Mouse (Mus musculus): Measurements from ENCODE around the gene Adck2. TPM values are rescaled to one million over a fixed set of nuclear protein-coding genes. Genes with fewer than 3 reads are reported as not detected.

Gene Adck2
- total and polyA plus RNA-seq, 3 experiments, result 4.8 to 17.7 (median 16.5) TPM

- H3K36me3 ChIP-seq (replicated peaks in 1 of 2; ENCODE audit: control insufficient read depth in 1 of 2, insufficient read depth in 1 of 2, low read length in 1 of 2), result peaks cover 11 to 52% of the 10 kb centered on the region in 2 experiments
- dilution Hi-C loops (cut with MboI; ENCODE audit: extremely low pct_ligation_motif_present, extremely low pct_unique_long_range_greater_than_20kb, low sequenced_read_pairs), result no loop called here
- H3K4me2 ChIP-seq (ENCODE audit: insufficient read depth, low read depth, poor library complexity, severe bottlenecking), result no peak overlapping the region
- H3K79me2 ChIP-seq (replicated peaks; ENCODE audit: control insufficient read depth, extremely low read depth, insufficient read depth, poor library complexity, severe bottlenecking), result no peaks in the 10 kb centered on the region
- no peak for TF ChIP-seq POLR2AphosphoS2 (IDR thresholded peaks at IDR 0.05; ENCODE audit: low read depth, low read length)
- no peak for TF ChIP-seq PAX5 (IDR thresholded peaks at IDR 0.05; ENCODE audit: low read length)
- no peak for TF ChIP-seq ETS1 (conservative IDR thresholded peaks at IDR 0.05; ENCODE audit: low read depth, low read length)
- TF ChIP-seq E2F4 (IDR thresholded peaks at IDR 0.05; ENCODE audit: insufficient replicate concordance, low read depth, low read length), result no peak
- no peak for TF ChIP-seq JUND (conservative IDR thresholded peaks at IDR 0.05; ENCODE audit: low read depth, low read length)
- TF ChIP-seq ZC3H11A (IDR thresholded peaks at IDR 0.05; ENCODE audit: low read depth, low read length), result no peak
- no peak for TF ChIP-seq HCFC1 (IDR thresholded peaks at IDR 0.05; ENCODE audit: low read depth, low read length)
- TF ChIP-seq BHLHE40 (IDR thresholded peaks at IDR 0.05; ENCODE audit: low read depth, low read length), result no peak
- TF ChIP-seq CHD2 (IDR thresholded peaks at IDR 0.05; ENCODE audit: low read length), result no peak
- TF ChIP-seq SMC3 (IDR thresholded peaks at IDR 0.05; ENCODE audit: low read depth, low read length), result no peak
- TF ChIP-seq TCF12 (IDR thresholded peaks at IDR 0.05; ENCODE audit: low read depth, low read length), result no peak
- TF ChIP-seq MEF2A (IDR thresholded peaks at IDR 0.05; ENCODE audit: borderline replicate concordance, low read depth, low read length), result no peak
- no peak for TF ChIP-seq EP300 (IDR thresholded peaks at IDR 0.05; ENCODE audit: low read length)
- no peak for TF ChIP-seq MYC (IDR thresholded peaks at IDR 0.05; ENCODE audit: low read depth, low read length)
- no peak for TF ChIP-seq MAZ (IDR thresholded peaks at IDR 0.05; ENCODE audit: low read depth, low read length)
- no peak for TF ChIP-seq GABPA (IDR thresholded peaks at IDR 0.05; ENCODE audit: insufficient replicate concordance, low read depth, low read length)
- no peak for TF ChIP-seq TBP (conservative IDR thresholded peaks at IDR 0.05; ENCODE audit: low read depth, low read length)
- in situ Hi-C loops (cut with MboI; ENCODE audit: low pct_ligation_motif_present, low pct_unique_long_range_greater_than_20kb, low sequenced_read_pairs), result no loop called here
- H3K4me3 ChIP-seq (replicated peaks in 1 of 3; ENCODE audit: low read depth in 2 of 3, low read length in 2 of 3, poor library complexity in 1 of 3), result no peak overlapping the region
- H3K9me3 ChIP-seq (replicated peaks; ENCODE audit: low read length), result no peaks in the 10 kb centered on the region
- H3K27ac ChIP-seq (ENCODE audit: insufficient read depth, low read depth), result no peak overlapping the region
- H3K27me3 ChIP-seq (replicated peaks), result no peaks in the 10 kb centered on the region
- no peak for DNase-seq (ENCODE audit: extremely low read depth)
- H3K4me1 ChIP-seq (ENCODE audit: control insufficient read depth in 1 of 2, insufficient read depth in 2 of 2), result peaks cover 5 to 45% of the 10 kb centered on the region in 2 experiments
- no peak overlapping the region for H3K9ac ChIP-seq (ENCODE audit: insufficient read depth, low read depth)
These were observed 30.8 kb upstream of the Adck2 start for GRCm38 (mm10) chr6:39542631-39543597.

- no peaks in the 10 kb centered on the region for H3K9me3 ChIP-seq (replicated peaks; ENCODE audit: low read length)
- H3K27ac ChIP-seq (ENCODE audit: insufficient read depth, low read depth), result no peak overlapping the region
- no peak for TF ChIP-seq RCOR1 (conservative IDR thresholded peaks at IDR 0.05; ENCODE audit: low read depth, low read length)
- peaks cover 5 to 36% of the 10 kb centered on the region in 2 experiments for H3K4me1 ChIP-seq (ENCODE audit: control insufficient read depth in 1 of 2, insufficient read depth in 2 of 2)
- peaks cover 7 to 43% of the 10 kb centered on the region in 2 experiments for H3K36me3 ChIP-seq (replicated peaks in 1 of 2; ENCODE audit: control insufficient read depth in 1 of 2, insufficient read depth in 1 of 2, low read length in 1 of 2)
- no peaks in the 10 kb centered on the region for H3K27me3 ChIP-seq (replicated peaks)
- DNase-seq (ENCODE audit: extremely low read depth), result no peak
- dilution Hi-C loops (cut with MboI; ENCODE audit: extremely low pct_ligation_motif_present, extremely low pct_unique_long_range_greater_than_20kb, low sequenced_read_pairs), result no loop called here
- no peak overlapping the region for H3K9ac ChIP-seq (ENCODE audit: insufficient read depth, low read depth)
- no peak overlapping the region for H3K4me3 ChIP-seq (replicated peaks in 1 of 3; ENCODE audit: low read depth in 2 of 3, low read length in 2 of 3, poor library complexity in 1 of 3)
- H3K79me2 ChIP-seq (replicated peaks; ENCODE audit: control insufficient read depth, extremely low read depth, insufficient read depth, poor library complexity, severe bottlenecking), result no peaks in the 10 kb centered on the region
- H3K4me2 ChIP-seq (ENCODE audit: insufficient read depth, low read depth, poor library complexity, severe bottlenecking), result no peak overlapping the region
- in situ Hi-C loops (cut with MboI; ENCODE audit: low pct_ligation_motif_present, low pct_unique_long_range_greater_than_20kb, low sequenced_read_pairs), result no loop called here
These were observed 29.8 kb upstream of the Adck2 start for GRCm38 (mm10) chr6:39543769-39544420.

Measured in CH12.LX (cell line).